Mouse (Mus musculus) G1E (cell line): ENCODE results near the gene 2010003K11Rik.

ENCODE experiments used
- CTCF ChIP-seq: IDR thresholded peaks from 2 replicates; pipeline ENCODE4 v1.5.1; 2012; ENCODE audit warnings: low read depth, low read length, inconsistent platforms, mixed read lengths
- GATA1 ChIP-seq: IDR thresholded peaks from 2 replicates; pipeline ENCODE4 v1.6.1; 2012; ENCODE audit warnings: borderline replicate concordance, low read length, inconsistent platforms, mixed read lengths
- POLR2AphosphoS5 ChIP-seq: IDR thresholded peaks from 2 replicates; pipeline ENCODE4 v1.6.1; 2012; ENCODE audit warnings: low read depth, low read length, inconsistent platforms; ENCODE audit not compliant: insufficient replicate concordance
- TAL1 ChIP-seq: conservative IDR thresholded peaks from 2 replicates; pipeline ENCODE4 v1.6.1; 2012; ENCODE audit warnings: low read depth, low read length, inconsistent platforms, mixed read lengths

DNA sequence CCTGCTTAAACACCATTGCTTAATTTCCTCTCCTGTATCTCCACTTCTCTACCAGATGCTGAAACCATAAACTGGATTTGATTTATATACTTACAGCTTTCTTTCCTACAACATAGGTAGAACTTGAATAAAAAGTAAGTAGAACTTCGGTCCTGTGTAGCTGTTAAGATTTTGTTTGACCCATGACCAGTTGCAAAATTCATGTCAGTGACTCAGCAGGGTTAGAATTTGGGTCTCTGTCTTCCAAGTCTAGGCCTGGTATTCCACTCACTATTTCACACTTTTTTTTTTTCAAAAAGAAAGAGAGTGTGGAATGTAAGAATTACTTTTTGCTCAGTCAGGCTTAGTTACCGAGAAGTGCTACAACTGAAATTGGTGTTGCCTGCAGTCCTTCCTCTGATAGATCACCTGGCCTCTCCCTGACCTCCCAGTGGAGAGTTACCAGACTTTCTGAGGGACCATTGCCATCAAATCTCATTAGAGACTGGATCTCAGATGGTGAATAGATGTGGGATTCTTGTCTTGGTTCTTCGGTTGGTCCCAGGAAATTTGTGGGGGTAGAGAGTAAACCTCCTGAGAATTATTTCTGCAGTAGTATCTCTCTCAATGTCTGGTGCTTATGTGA is 23.2 kb upstream of the 2010003K11Rik start:
- TF ChIP-seq GATA1: no peak
- no peak for TF ChIP-seq CTCF
- no peak for TF ChIP-seq POLR2AphosphoS5
- TF ChIP-seq TAL1: no peak
